Mouse (Mus musculus): Measurements from ENCODE around the gene Nmnat1. TPM values are rescaled to one million over a fixed set of nuclear protein-coding genes. Genes with fewer than 3 reads are reported as not detected.

Nmnat1 gene
- polyA plus RNA-seq, 1 experiment from 2014 or later = 9.6 TPM

- no peak overlapping the region for H3K4me3 ChIP-seq (replicated peaks; ENCODE audit: low read length)
- no peak overlapping the region for H3K27ac ChIP-seq (ENCODE audit: low read length)
- H3K9ac ChIP-seq (ENCODE audit: low read length) = no peak overlapping the region
- no peak for ATAC-seq (ENCODE audit: insufficient read depth, low FRiP score)
- H3K4me1 ChIP-seq (ENCODE audit: control insufficient read depth, insufficient read depth, low read length) = no peaks in the 10 kb centered on the region
- no peak overlapping the region for H3K4me2 ChIP-seq (ENCODE audit: low read depth, low read length)
- 81% methylated on average over 5 of the region's 5 CpGs for WGBS
- no peaks in the 10 kb centered on the region for H3K9me3 ChIP-seq (replicated peaks; ENCODE audit: control insufficient read depth, low read length)
- peaks cover 24% of the 10 kb centered on the region; the same call in 1 of the 2 replicates for H3K36me3 ChIP-seq (ENCODE audit: control insufficient read depth, insufficient read depth, low read length)
- H3K27me3 ChIP-seq (ENCODE audit: control insufficient read depth, insufficient read depth, low read length) = no peaks in the 10 kb centered on the region
Measured at GRCm38 (mm10) chr4:149499790-149500189, 14.8 kb upstream of the Nmnat1 start.

GRCm38 (mm10) chr4:149498901-149499300, 13.9 kb upstream of the Nmnat1 start:
- Histone ChIP-seq H3K27ac (ENCODE audit: low read length) (no peak overlapping the region), H3K4me2 (ENCODE audit: low read depth, low read length) (no peak overlapping the region), H3K9me3 (replicated peaks; ENCODE audit: control insufficient read depth, low read length) (no peaks in the 10 kb centered on the region), H3K9ac (ENCODE audit: low read length) (no peak overlapping the region), H3K36me3 (ENCODE audit: control insufficient read depth, insufficient read depth, low read length) (peaks cover 32% of the 10 kb centered on the region), H3K27me3 (ENCODE audit: control insufficient read depth, insufficient read depth, low read length) (no peaks in the 10 kb centered on the region), H3K4me1 (ENCODE audit: control insufficient read depth, insufficient read depth, low read length) (no peaks in the 10 kb centered on the region), H3K4me3 (replicated peaks; ENCODE audit: low read length) (no peak overlapping the region)
- WGBS = 67% methylated on average over 8 of the region's 8 CpGs
- no peak for ATAC-seq (ENCODE audit: insufficient read depth, low FRiP score)

GRCm38 (mm10) chr4:149496612-149497011, 11.6 kb upstream of the Nmnat1 start:
- Histone ChIP-seq H3K36me3 (ENCODE audit: control insufficient read depth, insufficient read depth, low read length) (peaks cover 26% of the 10 kb centered on the region), H3K27ac (ENCODE audit: low read length) (no peak overlapping the region)

GRCm38 (mm10) chr4:149491151-149491550, 6.1 kb upstream of the Nmnat1 start:
- Histone ChIP-seq H3K9me3 (replicated peaks; ENCODE audit: control insufficient read depth, low read length) (0 out of 2 replicates have a peak, but pooled peaks cover 3% of the 10 kb centered on the region), H3K4me2 (ENCODE audit: low read depth, low read length) (no peak overlapping the region), H3K4me1 (ENCODE audit: control insufficient read depth, insufficient read depth, low read length) (peaks cover 6% of the 10 kb centered on the region; the same call in 1 of the 2 replicates), H3K27me3 (ENCODE audit: control insufficient read depth, insufficient read depth, low read length) (no peaks in the 10 kb centered on the region), H3K4me3 (replicated peaks; ENCODE audit: low read length) (no peak overlapping the region), H3K9ac (ENCODE audit: low read length) (no peak overlapping the region), H3K27ac (ENCODE audit: low read length) (no peak overlapping the region), H3K36me3 (ENCODE audit: control insufficient read depth, insufficient read depth, low read length) (peaks cover 21% of the 10 kb centered on the region)
- no peak for ATAC-seq (ENCODE audit: insufficient read depth, low FRiP score)
- WGBS = 96% methylated on average over 3 of the region's 3 CpGs

More at GRCm38 (mm10) chr4:149496612-149497011, 11.6 kb upstream of the Nmnat1 start:
- Histone ChIP-seq H3K9me3 (replicated peaks; ENCODE audit: control insufficient read depth, low read length) (no peaks in the 10 kb centered on the region), H3K4me1 (ENCODE audit: control insufficient read depth, insufficient read depth, low read length) (no peaks in the 10 kb centered on the region), H3K4me3 (replicated peaks; ENCODE audit: low read length) (no peak overlapping the region), H3K27me3 (ENCODE audit: control insufficient read depth, insufficient read depth, low read length) (no peaks in the 10 kb centered on the region), H3K9ac (ENCODE audit: low read length) (no peak overlapping the region), H3K4me2 (ENCODE audit: low read depth, low read length) (no peak overlapping the region)
- WGBS = 76% methylated on average over 2 of the region's 2 CpGs
- ATAC-seq (ENCODE audit: insufficient read depth, low FRiP score) = peak; percentile 53; the same call in 1 of the 2 replicates

- 0 out of 2 replicates have a peak, but pooled peaks cover 3% of the 10 kb centered on the region for H3K9me3 ChIP-seq (replicated peaks; ENCODE audit: control insufficient read depth, low read length)
- no peak overlapping the region for H3K9ac ChIP-seq (ENCODE audit: low read length)
- peak; percentile 44; the same call in 1 of the 2 replicates for ATAC-seq (ENCODE audit: insufficient read depth, low FRiP score)
- 75% methylated on average over 14 of the region's 14 CpGs for WGBS
- peaks cover 8% of the 10 kb centered on the region; the same call in 1 of the 2 replicates for H3K4me1 ChIP-seq (ENCODE audit: control insufficient read depth, insufficient read depth, low read length)
- H3K4me3 ChIP-seq (replicated peaks; ENCODE audit: low read length) = no peak overlapping the region
- H3K27ac ChIP-seq (ENCODE audit: low read length) = peak overlapping the region; percentile 31; the same call in 1 of the 2 replicates
- no peak overlapping the region for H3K4me2 ChIP-seq (ENCODE audit: low read depth, low read length)
- H3K27me3 ChIP-seq (ENCODE audit: control insufficient read depth, insufficient read depth, low read length) = no peaks in the 10 kb centered on the region
- peaks cover 13% of the 10 kb centered on the region for H3K36me3 ChIP-seq (ENCODE audit: control insufficient read depth, insufficient read depth, low read length)
Measured at GRCm38 (mm10) chr4:149489415-149490240, 4.6 kb upstream of the Nmnat1 start.

GRCm38 (mm10) chr4:149487729-149488128, 2.7 kb upstream of the Nmnat1 start:
- H3K27ac ChIP-seq (ENCODE audit: low read length) = no peak overlapping the region
- peaks cover 6% of the 10 kb centered on the region; the same call in 1 of the 2 replicates for H3K36me3 ChIP-seq (ENCODE audit: control insufficient read depth, insufficient read depth, low read length)
- no peaks in the 10 kb centered on the region for H3K27me3 ChIP-seq (ENCODE audit: control insufficient read depth, insufficient read depth, low read length)
- H3K9me3 ChIP-seq (replicated peaks; ENCODE audit: control insufficient read depth, low read length) = 0 out of 2 replicates have a peak, but pooled peaks cover 3% of the 10 kb centered on the region
- H3K4me2 ChIP-seq (ENCODE audit: low read depth, low read length) = no peak overlapping the region
- no peak for ATAC-seq (ENCODE audit: insufficient read depth, low FRiP score)
- no peak overlapping the region for H3K9ac ChIP-seq (ENCODE audit: low read length)
- no peak overlapping the region for H3K4me3 ChIP-seq (replicated peaks; ENCODE audit: low read length)
- 94% methylated on average over 12 of the region's 12 CpGs for WGBS
- H3K4me1 ChIP-seq (ENCODE audit: control insufficient read depth, insufficient read depth, low read length) = peaks cover 11% of the 10 kb centered on the region

GRCm38 (mm10) chr4:149485825-149486206, 814 bp upstream of the Nmnat1 start:
- 0% methylated on average over 10 of the region's 10 CpGs for WGBS
- Histone ChIP-seq H3K27ac (ENCODE audit: low read length) (peak overlapping the region; percentile 79), H3K27me3 (ENCODE audit: control insufficient read depth, insufficient read depth, low read length) (no peaks in the 10 kb centered on the region)

GRCm38 (mm10) chr4:149484566-149484965, 436 bp downstream of the Nmnat1 start:
- Histone ChIP-seq H3K9me3 (replicated peaks; ENCODE audit: control insufficient read depth, low read length) (no peaks in the 10 kb centered on the region), H3K9ac (ENCODE audit: low read length) (peak overlapping the region; percentile 71), H3K27me3 (ENCODE audit: control insufficient read depth, insufficient read depth, low read length) (no peaks in the 10 kb centered on the region), H3K4me1 (ENCODE audit: control insufficient read depth, insufficient read depth, low read length) (peaks cover 11% of the 10 kb centered on the region), H3K4me3 (replicated peaks; ENCODE audit: low read length) (peak overlapping the region; percentile 74), H3K36me3 (ENCODE audit: control insufficient read depth, insufficient read depth, low read length) (no peaks in the 10 kb centered on the region), H3K4me2 (ENCODE audit: low read depth, low read length) (peak overlapping the region; percentile 61), H3K27ac (ENCODE audit: low read length) (peak overlapping the region; percentile 79; the same call in 1 of the 2 replicates)
- WGBS = 55% methylated on average over 3 of the region's 3 CpGs
- no peak for ATAC-seq (ENCODE audit: insufficient read depth, low FRiP score)

More at GRCm38 (mm10) chr4:149485825-149486206, 814 bp upstream of the Nmnat1 start:
- H3K4me2 ChIP-seq (ENCODE audit: low read depth, low read length) = peak overlapping the region; percentile 61
- H3K36me3 ChIP-seq (ENCODE audit: control insufficient read depth, insufficient read depth, low read length) = no peaks in the 10 kb centered on the region
- peak overlapping the region; percentile 74 for H3K4me3 ChIP-seq (replicated peaks; ENCODE audit: low read length)
- H3K4me1 ChIP-seq (ENCODE audit: control insufficient read depth, insufficient read depth, low read length) = peaks cover 11% of the 10 kb centered on the region
- H3K9me3 ChIP-seq (replicated peaks; ENCODE audit: control insufficient read depth, low read length) = no peaks in the 10 kb centered on the region
- ATAC-seq (ENCODE audit: insufficient read depth, low FRiP score) = no peak; the same call in 1 of the 2 replicates
- H3K9ac ChIP-seq (ENCODE audit: low read length) = peak overlapping the region; percentile 86

GRCm38 (mm10) chr4:149477078-149477477, 7.9 kb downstream of the Nmnat1 start, which contains the start of gene Tmem274:
Tmem274 (plus strand) TSS chr4:149477378.
- no peaks in the 10 kb centered on the region for H3K27me3 ChIP-seq (ENCODE audit: control insufficient read depth, insufficient read depth, low read length)
- H3K9ac ChIP-seq (ENCODE audit: low read length) = no peak within 1 kb of the TSS
- H3K4me1 ChIP-seq (ENCODE audit: control insufficient read depth, insufficient read depth, low read length) = no peaks in the 10 kb centered on the region
- no peak within 1 kb of the TSS for H3K4me2 ChIP-seq (ENCODE audit: low read depth, low read length)
- peaks cover 5% of the 10 kb centered on the region; the same call in 1 of the 2 replicates for H3K36me3 ChIP-seq (ENCODE audit: control insufficient read depth, insufficient read depth, low read length)
- no peak within 1 kb of the TSS for H3K27ac ChIP-seq (ENCODE audit: low read length)
- no peak for ATAC-seq (ENCODE audit: insufficient read depth, low FRiP score)
- 83% methylated on average over 11 of the region's 11 CpGs for WGBS
- no peaks in the 10 kb centered on the region for H3K9me3 ChIP-seq (replicated peaks; ENCODE audit: control insufficient read depth, low read length)
- H3K4me3 ChIP-seq (replicated peaks; ENCODE audit: low read length) = no peak within 1 kb of the TSS

Data from stomach, embryonic 16.5 days (tissue).